Mouse (Mus musculus): ENCODE measurements around the gene Brd1.

Gene Brd1

DNA sequence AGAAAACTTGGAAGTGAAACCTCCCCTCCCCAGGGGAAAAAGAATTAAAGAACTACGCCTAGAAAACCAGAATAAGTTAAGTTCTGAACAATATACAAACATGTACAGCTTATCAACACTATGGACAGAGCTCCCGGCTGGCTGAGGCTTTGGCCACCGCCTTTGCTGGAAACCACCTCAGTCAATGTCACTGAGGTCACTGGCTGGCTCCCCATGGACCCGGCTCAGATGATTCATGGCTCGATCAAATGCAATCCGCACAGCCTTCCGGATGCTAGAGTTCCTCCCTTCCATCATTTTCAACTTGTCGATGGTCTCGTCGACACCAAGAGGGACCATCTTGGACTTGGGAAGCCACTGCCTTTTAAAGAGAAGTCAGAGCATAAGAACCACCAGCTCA lies 45.9 kb downstream of the Brd1 start:
- DNase-seq (ENCODE audit: low read depth, low spot score), result no peak

DNA sequence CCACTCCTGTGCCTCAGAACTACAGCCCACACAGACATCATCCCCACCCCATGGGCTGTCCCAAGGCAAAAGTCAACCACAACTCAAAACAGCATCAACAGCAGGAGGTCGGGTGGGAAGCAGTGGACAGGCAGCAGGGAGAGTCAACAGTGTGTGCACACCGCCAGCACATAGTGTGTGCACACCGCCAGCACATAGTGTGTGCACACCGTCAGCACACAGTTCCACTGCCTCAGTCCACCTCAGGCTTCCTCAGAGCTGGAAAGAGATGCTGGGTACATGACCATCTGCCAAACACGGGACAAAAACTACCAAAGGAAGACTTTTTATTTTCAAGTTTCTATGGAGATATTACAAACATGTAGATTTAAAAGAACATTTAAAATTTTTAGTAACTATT lies 47.3 kb downstream of the Brd1 start:
- DNase-seq (ENCODE audit: low read depth, low spot score), result no peak

DNA sequence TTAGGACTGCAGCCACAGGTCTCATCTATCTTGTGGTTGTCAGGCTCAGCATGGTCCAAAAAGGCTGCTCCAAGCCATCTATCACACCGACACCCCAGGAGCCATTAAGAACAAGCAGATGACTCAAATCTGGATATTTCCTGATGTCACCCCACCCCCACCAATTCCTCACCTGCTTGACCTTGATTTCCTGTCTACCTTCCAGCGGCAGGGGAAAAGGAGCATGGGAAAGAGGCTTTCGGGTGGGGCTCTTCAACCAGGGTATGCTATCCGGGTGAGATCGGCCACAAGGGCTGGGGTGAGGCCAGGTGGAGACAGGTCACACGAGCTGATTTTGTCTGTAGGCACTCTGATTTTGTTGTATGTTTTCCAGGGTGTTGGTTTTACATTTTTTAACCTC lies 50.0 kb downstream of the Brd1 start:
- no peak for DNase-seq (ENCODE audit: low read depth, low spot score)

DNA sequence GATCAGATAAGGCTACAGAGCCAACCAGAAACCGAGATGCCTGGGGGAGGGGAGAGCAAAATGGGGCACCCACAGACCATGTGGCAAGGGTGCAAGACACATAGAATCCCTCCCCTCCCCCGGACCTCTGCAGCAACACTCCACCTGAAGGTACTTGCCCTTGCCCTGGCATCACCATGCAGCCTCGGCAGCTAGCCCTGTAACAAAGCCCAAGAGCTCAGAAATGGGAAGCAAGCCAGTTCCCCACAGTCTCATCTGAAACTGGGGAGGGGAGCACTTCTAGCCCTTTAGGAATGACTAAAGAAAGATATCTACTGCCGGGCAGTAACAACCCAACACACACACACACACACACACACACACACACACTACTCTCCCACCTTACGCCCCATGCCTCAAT lies 53.1 kb downstream of the Brd1 start:
- no peak for DNase-seq (ENCODE audit: low read depth, low spot score)

DNA sequence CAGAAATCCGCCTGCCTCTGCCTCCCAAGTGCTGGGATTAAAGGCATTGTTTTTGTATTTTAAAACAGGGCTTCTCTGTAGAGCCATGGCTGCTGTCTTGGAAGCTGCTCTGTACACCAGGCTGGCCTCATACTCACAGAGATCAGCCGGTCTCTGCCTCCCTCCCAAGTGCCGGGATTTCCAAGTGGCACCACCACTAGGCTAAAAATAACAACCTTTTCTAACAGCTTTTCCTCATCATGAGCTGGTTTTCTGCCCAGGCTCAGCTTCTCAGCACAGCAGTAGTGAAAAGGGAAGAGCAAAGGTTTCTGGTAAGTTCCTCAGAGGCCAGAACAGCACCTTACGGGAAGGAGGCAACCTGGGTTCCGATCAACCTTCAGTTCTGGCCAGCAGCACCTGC lies 56.5 kb downstream of the Brd1 start:
- no peak for DNase-seq (ENCODE audit: low read depth, low spot score)

DNA sequence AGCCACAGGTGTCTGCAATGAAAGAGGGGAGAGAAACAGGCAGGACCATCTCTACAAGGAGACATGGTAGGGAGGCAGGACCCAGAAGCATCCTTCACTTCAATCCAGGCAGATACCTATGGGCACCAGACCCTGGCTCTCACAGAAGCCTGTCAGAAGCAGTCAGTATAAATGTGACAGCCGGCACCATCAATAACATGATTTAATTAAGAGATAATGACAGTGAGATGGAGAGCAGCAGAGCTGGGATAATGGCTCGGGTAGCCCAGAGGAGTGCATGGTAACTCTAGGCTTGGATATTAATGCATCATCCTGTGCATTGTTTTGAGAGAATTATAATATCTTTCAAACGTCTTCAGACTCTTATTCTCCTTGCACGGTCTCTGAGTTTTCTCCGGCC lies 58.0 kb downstream of the Brd1 start:
- DNase-seq (ENCODE audit: low read depth, low spot score), result no peak

DNA sequence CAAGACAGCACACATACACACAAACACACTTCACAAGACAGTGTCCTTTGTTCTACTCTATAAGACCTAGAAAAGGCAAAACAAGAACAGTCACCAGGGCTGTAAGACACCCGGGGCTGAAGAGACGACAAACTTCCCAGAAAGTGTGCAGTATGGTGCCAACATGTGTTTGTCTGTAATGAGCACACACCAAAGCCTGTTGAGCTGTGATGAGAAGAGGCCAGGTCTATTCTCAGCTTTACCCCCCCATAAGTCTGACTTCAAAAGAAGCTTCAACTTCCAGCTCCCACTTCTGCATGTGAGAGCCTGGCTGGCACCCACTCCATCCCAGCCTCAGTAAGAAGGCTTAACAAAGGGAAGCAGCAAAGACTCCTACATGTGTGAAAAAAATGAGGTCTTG lies 65.3 kb downstream of the Brd1 start:
- no peak for DNase-seq (ENCODE audit: low read depth, low spot score)

DNA sequence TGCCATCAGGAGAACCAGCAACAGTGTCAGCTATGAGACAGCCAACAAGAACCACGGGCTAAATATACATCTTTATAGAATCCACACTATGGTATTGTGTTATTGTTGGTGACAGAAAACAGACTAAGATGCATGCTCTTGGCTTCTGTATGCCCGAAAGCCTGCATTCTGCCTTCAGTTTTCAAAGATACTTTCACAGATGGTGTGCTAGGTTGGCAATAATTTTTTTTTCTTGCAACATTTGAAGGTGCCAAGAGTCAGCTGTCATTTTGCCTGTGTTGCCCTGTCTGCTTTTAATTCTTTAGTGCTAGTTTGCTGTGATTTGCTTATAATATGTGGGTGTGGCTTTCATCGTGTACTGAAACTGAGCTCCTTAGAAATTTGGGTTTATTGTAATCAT lies 66.4 kb downstream of the Brd1 start:
- DNase-seq (ENCODE audit: low read depth, low spot score), result no peak

DNA sequence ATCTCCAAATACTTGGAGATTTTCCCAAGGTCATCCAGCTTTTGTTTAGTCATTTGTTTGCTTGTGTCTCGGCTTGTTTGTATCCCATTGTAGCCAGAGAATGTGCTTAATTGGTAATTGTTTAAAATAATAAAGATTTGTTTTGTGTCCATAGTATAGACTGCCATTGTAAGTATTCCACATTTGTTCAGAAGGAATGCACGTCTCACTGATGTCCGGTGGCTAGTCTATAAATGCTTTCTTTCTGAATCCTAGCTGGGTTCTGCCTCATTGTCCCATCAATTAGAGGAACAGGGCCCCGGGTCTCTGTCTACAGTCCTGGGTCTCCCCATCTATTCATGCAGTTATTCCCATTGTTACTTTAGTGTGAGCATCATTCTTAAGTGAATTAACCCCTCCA lies 68.2 kb downstream of the Brd1 start:
- DNase-seq (ENCODE audit: low read depth, low spot score), result no peak

DNA sequence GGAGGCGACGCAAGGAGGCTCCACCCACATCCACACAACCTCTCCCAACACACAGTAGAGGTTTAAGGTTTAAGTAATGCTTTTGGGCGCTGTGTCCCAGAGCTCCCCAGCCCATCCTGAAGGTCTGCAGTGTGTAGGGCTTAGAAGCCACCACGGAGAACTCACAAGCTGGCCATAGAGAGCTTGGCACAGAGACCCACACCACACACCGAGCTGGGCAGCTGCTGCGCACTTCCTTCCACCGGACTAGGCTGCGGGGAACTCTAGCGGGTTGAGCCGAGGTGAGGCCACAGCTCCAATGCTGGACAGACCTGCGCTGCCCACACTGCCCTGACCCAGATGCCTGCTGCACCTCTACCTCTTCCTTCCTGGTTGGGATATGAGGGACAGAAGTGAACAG lies 71.0 kb downstream of the Brd1 start:
- DNase-seq (ENCODE audit: low read depth, low spot score), result no peak

DNA sequence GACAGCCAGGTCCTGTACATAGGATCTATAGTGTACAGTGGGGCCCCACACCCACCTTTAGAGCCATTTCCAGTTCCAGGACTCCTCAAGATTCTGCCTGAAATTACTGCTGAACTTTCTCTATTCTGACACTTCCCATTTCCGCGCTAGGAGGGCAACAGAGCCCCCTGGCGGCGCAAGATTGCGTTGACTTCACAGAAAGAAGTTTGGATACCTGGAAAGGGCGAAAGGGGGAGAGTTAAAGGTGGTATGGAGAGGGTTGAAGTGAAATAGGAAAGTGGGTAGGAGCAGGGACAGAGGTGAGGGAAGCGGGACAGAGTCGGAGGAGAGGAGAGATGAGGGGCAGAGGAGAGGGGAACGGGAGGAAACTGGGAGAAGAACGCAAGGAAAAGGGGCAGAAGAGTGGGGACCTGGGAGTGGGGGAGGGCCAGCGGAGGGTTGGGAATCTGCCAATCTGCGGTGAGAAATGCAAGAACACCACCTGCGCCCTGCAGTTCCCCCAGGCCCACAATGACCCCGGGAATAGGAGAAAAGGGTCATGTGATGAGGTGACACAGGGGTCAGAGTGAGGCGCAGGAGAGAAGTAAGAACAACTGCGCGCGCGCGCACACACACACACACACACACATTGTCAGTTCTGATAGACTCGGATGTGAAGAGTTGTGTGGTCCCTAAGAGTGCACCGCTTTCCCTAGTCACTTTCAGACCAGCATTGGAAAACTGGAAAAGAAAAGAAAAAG lies 71.8 kb downstream of the Brd1 start:
- DNase-seq (ENCODE audit: low read depth, low spot score), result no peak

DNA sequence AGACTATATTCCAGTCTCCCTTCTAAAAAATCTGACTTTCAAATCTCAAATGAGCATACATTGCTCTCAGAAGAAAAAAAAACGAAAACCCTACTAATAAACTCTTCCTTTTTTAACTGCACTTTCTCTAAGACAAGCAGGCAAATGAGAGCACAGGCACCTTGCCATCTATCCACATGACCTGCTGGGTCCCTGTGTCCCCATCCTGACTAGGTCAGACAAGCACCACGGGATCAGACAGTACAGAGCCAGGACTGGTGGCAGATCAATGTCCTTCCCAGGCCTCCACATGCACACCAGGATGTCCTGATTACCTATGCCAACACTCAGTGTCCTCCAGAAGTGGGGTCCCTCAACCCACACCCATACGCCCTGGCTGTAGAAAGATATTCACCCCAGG lies 72.4 kb downstream of the Brd1 start:
- DNase-seq (ENCODE audit: low read depth, low spot score), result no peak

DNA sequence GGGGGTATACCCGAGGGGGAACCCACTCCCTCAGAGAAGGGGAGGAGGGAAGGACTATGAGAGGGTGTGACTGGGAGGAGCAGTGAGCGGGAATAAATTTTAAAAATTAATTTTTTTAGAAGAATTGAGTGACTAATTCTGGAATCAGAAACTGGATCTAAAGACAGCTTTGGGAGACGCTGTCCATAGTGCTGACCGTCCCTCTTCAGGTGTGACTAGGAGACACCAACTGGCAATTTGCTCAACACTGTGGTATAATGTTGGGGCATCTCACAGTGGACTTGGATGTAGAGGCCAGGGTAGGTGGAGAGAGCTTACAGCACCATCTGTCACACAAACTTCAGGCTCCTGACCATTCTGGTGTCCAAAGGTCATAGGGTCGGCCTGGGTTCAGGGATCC lies 82.0 kb downstream of the Brd1 start:
- DNase-seq (ENCODE audit: low read depth, low spot score), result no peak

DNA sequence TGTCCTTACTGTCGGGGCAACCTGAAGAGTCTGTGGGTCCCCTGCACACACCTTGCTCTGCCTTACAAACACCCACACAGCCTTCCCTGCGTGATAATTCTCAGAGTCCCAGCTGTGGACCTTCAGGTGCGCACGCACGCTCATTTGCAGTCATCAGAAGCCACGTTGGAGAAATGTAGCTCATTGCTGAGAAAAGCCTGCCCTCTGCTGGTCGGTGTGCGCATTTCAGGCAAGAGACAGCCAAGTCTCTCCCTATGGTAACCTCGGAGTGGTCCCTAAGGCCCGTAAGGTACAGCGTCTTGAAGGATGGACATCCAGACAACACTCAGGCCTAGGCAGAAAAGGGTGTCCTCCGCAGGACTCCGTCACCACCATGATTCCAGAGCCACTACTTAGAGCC lies 83.0 kb downstream of the Brd1 start:
- no peak for DNase-seq (ENCODE audit: low read depth, low spot score)

Measured in skeletal muscle tissue, adult 2 months (tissue).